Mouse (Mus musculus) ES-E14 (cell line): ENCODE measurements around the gene Robo2. TPM values are rescaled to one million over a fixed set of nuclear protein-coding genes. Genes with fewer than 3 reads are reported as not detected.

Source experiments
- DNase-seq: peaks from one replicate; pipeline ENCODE4 v3.0.0-alpha.2; 2013; ENCODE audit warnings: low read depth, low spot score
- H3K27ac ChIP-seq: 2 replicates; pipeline ENCODE4 v1.5.1; 2012; ENCODE audit warnings: low read depth, mild to moderate bottlenecking, low read length, moderate library complexity, mixed read lengths; ENCODE audit not compliant: poor library complexity, insufficient read depth, severe bottlenecking
- H3K36me3 ChIP-seq: 2 replicates; pipeline ENCODE4 v1.6.1; 2012; ENCODE audit warnings: mild to moderate bottlenecking, low read length, moderate library complexity, mixed read lengths; ENCODE audit not compliant: control insufficient read depth, poor library complexity, insufficient read depth, severe bottlenecking
- H3K4me1 ChIP-seq, 2 experiments: fragments of 150-350 bp in 1 of 2; sonication (generic) in 1 of 2; 2 replicates each; pipeline ENCODE4 v1.6.1; 2012; ENCODE audit warnings: low read length in 2 of 2, mild to moderate bottlenecking in 1 of 2, mixed read lengths in 1 of 2; ENCODE audit not compliant: control insufficient read depth in 2 of 2, insufficient read depth in 2 of 2, poor library complexity in 1 of 2
- H3K4me3 ChIP-seq, 2 experiments: fragments of 150-350 bp in 1 of 2; sonication (generic) in 1 of 2; 2 replicates each; pipeline ENCODE4 v1.5.1; 2012; ENCODE audit warnings: low read length in 2 of 2, low read depth in 1 of 2, mild to moderate bottlenecking in 1 of 2, mixed read lengths in 1 of 2; ENCODE audit not compliant: insufficient read depth in 1 of 2, poor library complexity in 1 of 2, severe bottlenecking in 1 of 2
- H3K9ac ChIP-seq: 2 replicates; pipeline ENCODE4 v1.6.1; 2012; ENCODE audit warnings: low read depth, mild to moderate bottlenecking, low read length, mixed read lengths; ENCODE audit not compliant: poor library complexity, insufficient read depth, severe bottlenecking
- H3K9me3 ChIP-seq: fragments of 150-350 bp; sonication (generic); 2 replicates; pipeline ENCODE4 v1.6.1; 2012; ENCODE audit warnings: low read depth, mild to moderate bottlenecking, low read length; ENCODE audit not compliant: control insufficient read depth, insufficient read depth
- CHD2 ChIP-seq: IDR thresholded peaks from 2 replicates; pipeline ENCODE4 v1.6.1; 2014; ENCODE audit warnings: mild to moderate bottlenecking, low read depth, low read length, inconsistent platforms
- HCFC1 ChIP-seq: IDR thresholded peaks from 2 replicates; pipeline ENCODE4 v1.6.1; 2012; ENCODE audit warnings: low read length, inconsistent platforms, borderline replicate concordance; ENCODE audit not compliant: insufficient read depth
- MAFK ChIP-seq: IDR thresholded peaks from 2 replicates; pipeline ENCODE4 v1.6.1; 2014; ENCODE audit warnings: mild to moderate bottlenecking, low read depth, low read length, inconsistent platforms; ENCODE audit not compliant: insufficient read depth
- ZC3H11A ChIP-seq: IDR thresholded peaks from 2 replicates; pipeline ENCODE4 v1.6.1; 2012; ENCODE audit warnings: low read depth, mild to moderate bottlenecking, inconsistent platforms, low read length, borderline replicate concordance
- ZNF384 ChIP-seq: IDR thresholded peaks from 2 replicates; pipeline ENCODE4 v1.6.1; 2012; ENCODE audit warnings: low read depth, low read length, inconsistent platforms
- in situ Hi-C, 2 experiments: fragments of 600-800 bp; cut with MboI; formaldehyde crosslinking; loops; one replicate each; pipeline ENCODE4 v1.15.1; 2025; ENCODE audit warnings: low sequenced_read_pairs in 2 of 2, inconsistent platforms in 1 of 2; ENCODE audit not compliant: unreplicated experiment in 2 of 2
- total RNA-seq: library from RNA; depleted of rRNA; stranded (reverse); fragments of 300-350 nt; gene quantifications from 2 replicates; pipeline ENCODE4 v1.2.3, GENCODE M21; 2012

The Robo2 gene
- total RNA-seq, 1 experiment = 5.5 TPM

DNA sequence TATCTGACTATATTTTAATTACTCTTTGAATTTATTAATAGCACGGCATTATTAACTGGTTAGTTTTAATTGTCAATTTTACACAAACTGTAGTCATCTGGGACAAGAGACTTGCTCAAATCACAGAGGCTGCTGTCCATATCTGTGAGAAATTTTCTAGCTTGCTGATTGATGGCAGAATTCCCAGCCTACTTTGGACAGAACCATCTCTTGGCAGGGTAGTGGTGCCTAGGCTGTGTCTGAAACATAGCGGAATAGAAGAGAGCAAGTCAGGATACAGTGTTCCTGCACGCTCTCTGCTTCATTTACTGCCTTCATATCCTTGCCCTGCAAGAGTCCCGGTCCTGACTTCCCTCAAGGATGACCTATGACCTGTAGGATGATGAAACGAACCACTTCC is 178.0 kb downstream of the Robo2 start:
- no peak overlapping the region for H3K9ac ChIP-seq
- TF ChIP-seq ZC3H11A (no peak), HCFC1 (no peak), CHD2 (no peak), MAFK (no peak), ZNF384 (no peak)
- DNase-seq = no peak
- H3K9me3 ChIP-seq = no peaks in the 10 kb centered on the region
- H3K27ac ChIP-seq = no peak overlapping the region
- in situ Hi-C loops = no loop called here
- H3K36me3 ChIP-seq = no peaks in the 10 kb centered on the region
- no peaks in the 10 kb centered on the region for H3K4me1 ChIP-seq
- no peak overlapping the region for H3K4me3 ChIP-seq

DNA sequence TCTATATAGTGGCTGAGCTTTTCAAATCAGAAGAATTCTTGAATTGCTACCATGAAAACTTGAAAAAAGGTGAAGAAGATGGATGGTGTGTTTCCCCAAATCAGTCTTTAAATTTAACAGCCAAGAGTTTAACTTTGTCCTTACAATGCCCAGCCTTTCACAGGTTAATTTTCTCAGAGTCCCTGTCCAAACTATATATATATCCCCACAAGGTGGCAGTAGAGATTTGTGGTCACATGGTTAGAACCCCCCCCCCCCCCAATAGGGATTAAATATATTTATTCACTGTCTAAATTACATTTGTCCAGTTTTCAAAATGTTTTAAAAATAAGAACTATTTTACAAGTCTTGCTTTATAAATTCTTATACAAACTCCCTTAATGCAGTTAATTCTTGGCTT is 184.3 kb downstream of the Robo2 start:
- Histone ChIP-seq H3K4me3 (no peak overlapping the region), H3K4me1 (no peaks in the 10 kb centered on the region), H3K9me3 (no peaks in the 10 kb centered on the region), H3K27ac (no peak overlapping the region), H3K9ac (no peak overlapping the region), H3K36me3 (no peaks in the 10 kb centered on the region)
- DNase-seq = no peak
- in situ Hi-C loops = no loop called here
- no peak for TF ChIP-seq HCFC1
- no peak for TF ChIP-seq ZNF384
- no peak for TF ChIP-seq MAFK
- TF ChIP-seq ZC3H11A = no peak
- TF ChIP-seq CHD2 = no peak

DNA sequence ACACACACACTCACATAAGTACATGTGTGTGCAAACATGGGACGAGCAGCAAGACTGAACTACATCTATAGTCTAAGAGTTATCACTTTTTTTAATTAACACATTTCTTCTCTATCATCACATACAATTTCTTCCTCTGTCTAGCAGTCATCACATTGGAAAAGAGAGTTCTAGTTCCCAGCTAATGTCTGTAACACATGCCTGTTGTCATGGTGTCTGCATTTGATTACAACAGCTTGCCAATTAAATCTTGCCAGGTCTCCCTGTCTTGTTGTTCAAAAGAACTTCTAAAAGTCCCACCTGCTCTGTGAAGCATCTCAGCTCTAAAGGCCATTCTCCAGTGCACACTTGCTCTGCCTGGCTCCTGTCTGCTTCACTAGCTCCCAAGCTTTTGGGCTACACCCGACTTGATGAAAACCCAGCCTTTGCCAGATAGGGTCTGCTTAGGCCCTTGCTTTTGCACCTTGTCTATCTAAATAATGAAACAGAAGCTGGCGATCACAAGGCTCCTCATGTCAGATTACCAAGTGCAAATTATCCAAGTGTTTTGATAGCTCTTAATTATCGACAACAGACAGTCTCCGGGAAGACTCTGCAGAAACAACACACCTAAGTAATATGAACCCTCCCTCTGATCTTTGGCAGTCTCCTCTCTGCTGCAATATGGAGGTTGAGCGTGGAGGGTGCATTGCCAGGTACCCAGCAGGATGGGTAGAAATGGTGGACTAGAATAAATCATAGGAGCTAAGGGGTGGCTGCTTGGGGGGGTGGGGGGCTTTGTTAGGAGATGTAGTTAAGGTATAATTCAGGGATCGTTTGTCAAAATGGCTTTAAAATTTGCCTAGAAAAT is 186.0 kb downstream of the Robo2 start:
- TF ChIP-seq CHD2 = no peak
- no peak for TF ChIP-seq MAFK
- no peak for TF ChIP-seq ZNF384
- no peak for TF ChIP-seq ZC3H11A
- TF ChIP-seq HCFC1 = no peak
- DNase-seq = no peak
- no peak overlapping the region for H3K4me3 ChIP-seq
- no peaks in the 10 kb centered on the region for H3K9me3 ChIP-seq
- H3K27ac ChIP-seq = no peak overlapping the region
- no peaks in the 10 kb centered on the region for H3K36me3 ChIP-seq
- H3K9ac ChIP-seq = no peak overlapping the region
- H3K4me1 ChIP-seq = no peaks in the 10 kb centered on the region
- in situ Hi-C loops = no loop called here

- Histone ChIP-seq H3K9me3 (no peaks in the 10 kb centered on the region), H3K9ac (no peak overlapping the region), H3K4me1 (no peaks in the 10 kb centered on the region), H3K36me3 (no peaks in the 10 kb centered on the region), H3K27ac (no peak overlapping the region), H3K4me3 (no peak overlapping the region)
- no peak for DNase-seq
- in situ Hi-C loops = no loop called here
- TF ChIP-seq HCFC1 = no peak
- TF ChIP-seq MAFK = no peak
- no peak for TF ChIP-seq ZC3H11A
- TF ChIP-seq ZNF384 = no peak
- TF ChIP-seq CHD2 = no peak
These were observed 189.1 kb downstream of the Robo2 start for GRCm38 (mm10) chr16:74222501-74222900.
